Mouse (Mus musculus) intestine, embryonic 14.5 days (tissue): ENCODE measurements around the gene Wipf2. TPM values are rescaled to one million over a fixed set of nuclear protein-coding genes. Genes with fewer than 3 reads are reported as not detected.
A peak's percentile ranks its signal among the peaks of the same experiment; 100 is the strongest.

Source experiments
- ATAC-seq: fragments of 200-750 bp; cut with Nextera tagmentation; replicated peaks from 2 replicates; pipeline ENCODE4 v1.8.0; 2017; ENCODE audit warnings: low read depth, moderate number of reproducible peaks, moderate TSS enrichment, moderate library complexity; ENCODE audit not compliant: low FRiP score, low TSS enrichment
- DNase-seq: peaks from one replicate; pipeline ENCODE4 v3.0.0-alpha.2; 2018; ENCODE audit warnings: low spot score
- H3K27ac ChIP-seq: fragments of 300-500 bp; sonication (generic); 2 replicates; pipeline ENCODE4 v1.5.1; 2014; ENCODE audit warnings: low read depth, mild to moderate bottlenecking, control low read depth
- H3K27me3 ChIP-seq: fragments of 300-500 bp; sonication (generic); replicated peaks from 2 replicates; pipeline ENCODE4 v1.6.1; 2014; ENCODE audit warnings: low read length, control low read depth; ENCODE audit not compliant: control insufficient read depth, insufficient read depth
- H3K36me3 ChIP-seq: fragments of 300-500 bp; sonication (generic); 2 replicates; pipeline ENCODE4 v1.6.1; 2014; ENCODE audit warnings: low read length, control low read depth; ENCODE audit not compliant: control insufficient read depth, insufficient read depth
- H3K4me1 ChIP-seq: fragments of 300-500 bp; sonication (generic); replicated peaks from 2 replicates; pipeline ENCODE4 v1.6.1; 2014; ENCODE audit warnings: low read length, control low read depth, mixed read lengths; ENCODE audit not compliant: control insufficient read depth, insufficient read depth
- H3K4me2 ChIP-seq: fragments of 300-500 bp; sonication (generic); 2 replicates; pipeline ENCODE4 v1.6.1; 2014; ENCODE audit warnings: low read length
- H3K4me3 ChIP-seq: fragments of 300-500 bp; sonication (generic); 2 replicates; pipeline ENCODE4 v1.5.1; 2014; ENCODE audit warnings: low read depth, low read length, control low read depth, mixed read lengths
- H3K9ac ChIP-seq: fragments of 300-500 bp; sonication (generic); 2 replicates; pipeline ENCODE4 v1.6.1; 2014; ENCODE audit warnings: mild to moderate bottlenecking, low read length
- H3K9me3 ChIP-seq: fragments of 300-500 bp; sonication (generic); 2 replicates; pipeline ENCODE4 v1.6.1; 2016; ENCODE audit warnings: low read length, control low read depth; ENCODE audit not compliant: control insufficient read depth
- WGBS: fragments of 180-500 bp; shearing (Covaris S2); extraction: QIAGEN DNeasy Blood & Tissue Kit; methylation state at CpG from one replicate; pipeline ENCODE4 v1.1.7; 2014; 5-methylcytosine and 5-hydroxymethylcytosine counted together
- polyA plus RNA-seq: library from polyadenylated mRNA; unstranded; fragments of >200 nt; fragmentation: Nextera tagmentation; extraction: Ambion mirVana; gene quantifications from 2 replicates; pipeline ENCODE4 v1.2.1, GENCODE M21; 2014

The Wipf2 gene
- polyA plus RNA-seq, 1 experiment from 2014 or later = 5.1 TPM

DNA sequence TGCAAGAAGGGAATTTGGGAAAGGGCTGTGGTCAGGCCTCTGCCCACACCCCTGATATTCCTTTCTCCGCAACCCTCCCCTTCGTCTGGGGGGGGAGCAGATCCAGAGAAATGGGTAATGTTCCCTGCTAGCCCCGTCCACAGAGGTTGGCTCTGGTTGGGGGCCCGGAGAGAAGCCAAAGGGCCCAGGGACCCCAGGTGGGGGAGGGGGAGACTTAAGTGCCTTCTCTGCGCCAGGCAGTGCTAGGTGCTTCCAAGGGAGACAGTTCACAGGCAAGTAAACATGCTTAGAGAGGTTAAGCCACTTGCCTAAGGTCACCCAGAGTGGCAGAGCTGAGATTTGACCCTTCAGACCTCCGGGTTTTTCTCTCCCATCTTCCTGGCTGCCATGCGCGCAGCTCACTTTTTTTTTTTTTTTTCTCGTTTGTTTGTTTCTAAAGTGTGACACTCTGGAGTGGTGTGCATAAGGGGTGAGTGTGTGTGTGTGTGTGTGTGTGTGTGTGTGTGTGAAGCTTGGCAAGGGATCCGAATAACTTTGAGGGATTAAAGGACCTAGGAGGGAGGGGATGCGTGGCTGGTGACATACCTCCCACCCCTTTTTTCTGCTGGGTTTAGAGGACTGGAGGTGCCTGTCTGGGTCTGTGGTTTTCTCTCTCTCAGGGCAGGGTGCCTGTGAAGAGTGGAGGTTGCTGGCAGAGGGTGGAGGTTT lies 81.6 kb downstream of the Wipf2 start:
- Histone ChIP-seq H3K27ac (peak overlapping the region; percentile 93; the same call in 1 of the 2 replicates), H3K4me1 (peaks cover 71% of the 10 kb centered on the region), H3K9ac (peak overlapping the region; percentile 22; the same call in 1 of the 2 replicates), H3K4me2 (peak overlapping the region; percentile 22), H3K27me3 (no peaks in the 10 kb centered on the region), H3K9me3 (no peaks in the 10 kb centered on the region), H3K4me3 (no peak overlapping the region), H3K36me3 (no peaks in the 10 kb centered on the region)
- DNase-seq = no peak
- 26% methylated on average over 11 of the region's 11 CpGs for WGBS
- ATAC-seq = no peak

- no peak overlapping the region for H3K9ac ChIP-seq
- peaks cover 66% of the 10 kb centered on the region for H3K4me1 ChIP-seq
- peaks cover 4% of the 10 kb centered on the region; the same call in 1 of the 2 replicates for H3K36me3 ChIP-seq
- no peak overlapping the region for H3K4me2 ChIP-seq
- no peak for DNase-seq
- H3K27ac ChIP-seq = peak overlapping the region; percentile 93; the same call in 1 of the 2 replicates
- no peak for ATAC-seq
- no peaks in the 10 kb centered on the region for H3K27me3 ChIP-seq
- WGBS = 42% methylated on average over 3 of the region's 3 CpGs
- no peak overlapping the region for H3K4me3 ChIP-seq
- H3K9me3 ChIP-seq = no peaks in the 10 kb centered on the region
Observed at GRCm38 (mm10) chr11:98945605-98945977, 82.2 kb downstream of the Wipf2 start.

DNA sequence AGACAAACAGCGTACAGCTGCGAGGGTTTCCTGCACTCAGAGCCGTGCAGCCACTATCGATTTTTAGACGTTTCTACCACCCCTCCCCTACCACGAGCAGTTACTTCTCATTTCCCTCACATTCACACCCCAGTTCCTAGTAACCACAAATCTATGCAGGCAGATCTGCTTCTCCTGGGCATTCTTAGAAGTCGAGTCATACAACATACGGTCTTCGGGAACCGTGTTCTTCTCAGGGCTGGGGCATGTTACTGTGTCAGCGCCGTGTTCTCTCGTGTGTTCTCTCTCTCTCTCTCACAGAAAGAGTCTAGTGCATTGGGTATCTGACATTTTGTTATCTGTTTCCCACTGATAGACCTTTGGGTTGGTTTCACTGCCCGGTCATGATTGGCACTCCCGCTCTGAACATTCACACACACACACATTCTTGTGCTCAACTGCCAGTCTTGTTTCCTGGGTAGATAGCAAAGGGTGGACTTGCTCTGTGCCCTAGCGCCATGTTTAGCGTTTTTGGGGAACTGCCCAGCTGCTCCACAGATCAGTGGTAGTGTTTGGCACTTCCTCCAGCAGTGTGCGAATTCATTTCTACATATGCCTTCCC lies 84.6 kb downstream of the Wipf2 start:
- Histone ChIP-seq H3K9ac (no peak overlapping the region), H3K9me3 (no peaks in the 10 kb centered on the region), H3K27me3 (no peaks in the 10 kb centered on the region), H3K4me1 (peaks cover 58% of the 10 kb centered on the region), H3K4me3 (no peak overlapping the region), H3K27ac (peak overlapping the region; percentile 13; the same call in 1 of the 2 replicates), H3K36me3 (peaks cover 20% of the 10 kb centered on the region; the same call in 1 of the 2 replicates), H3K4me2 (no peak overlapping the region)
- ATAC-seq = no peak
- WGBS = 65% methylated on average over 18 of the region's 18 CpGs
- DNase-seq = peak; percentile 49

DNA sequence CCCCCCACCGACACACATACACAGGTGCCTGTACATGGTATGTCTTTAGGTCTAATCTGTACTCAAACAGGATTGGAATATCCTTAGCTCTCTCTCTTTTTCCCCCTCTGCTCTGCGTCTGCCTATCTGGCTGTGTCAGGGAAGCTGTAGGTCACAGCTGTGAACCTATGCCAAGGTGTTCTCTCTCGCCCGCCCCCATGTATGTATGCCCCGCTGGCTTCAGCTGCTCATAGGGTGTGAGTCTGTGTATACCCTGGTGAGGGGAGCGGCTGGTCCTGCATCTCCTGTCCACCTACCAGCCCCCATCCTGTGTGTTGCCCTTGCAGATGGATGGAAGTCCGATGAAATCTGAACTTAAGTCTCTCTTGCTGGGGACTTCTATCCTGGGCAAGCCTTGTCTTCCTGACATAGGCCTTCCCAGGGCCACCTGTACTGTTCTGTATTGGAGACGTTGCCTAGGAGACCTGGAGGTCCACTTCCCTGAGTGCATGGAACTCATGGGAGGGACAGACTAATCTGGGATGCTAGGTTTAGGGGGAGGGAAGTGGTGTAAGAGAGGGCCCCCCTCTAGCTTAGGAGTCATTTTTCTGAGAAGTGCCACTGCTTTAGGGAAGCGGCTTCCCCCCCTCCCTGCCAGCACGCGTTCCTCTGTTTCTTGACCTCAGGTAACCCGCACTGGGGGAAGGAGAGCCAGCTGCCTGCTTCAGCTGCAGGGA lies 86.0 kb downstream of the Wipf2 start:
- ATAC-seq (no peak), DNase-seq (no peak)
- Histone ChIP-seq H3K4me2 (no peak overlapping the region), H3K27me3 (no peaks in the 10 kb centered on the region), H3K9me3 (no peaks in the 10 kb centered on the region), H3K4me3 (no peak overlapping the region), H3K27ac (no peak overlapping the region), H3K9ac (no peak overlapping the region), H3K4me1 (peaks cover 57% of the 10 kb centered on the region), H3K36me3 (peaks cover 20% of the 10 kb centered on the region; the same call in 1 of the 2 replicates)
- WGBS = 86% methylated on average over 10 of the region's 12 CpGs

DNA sequence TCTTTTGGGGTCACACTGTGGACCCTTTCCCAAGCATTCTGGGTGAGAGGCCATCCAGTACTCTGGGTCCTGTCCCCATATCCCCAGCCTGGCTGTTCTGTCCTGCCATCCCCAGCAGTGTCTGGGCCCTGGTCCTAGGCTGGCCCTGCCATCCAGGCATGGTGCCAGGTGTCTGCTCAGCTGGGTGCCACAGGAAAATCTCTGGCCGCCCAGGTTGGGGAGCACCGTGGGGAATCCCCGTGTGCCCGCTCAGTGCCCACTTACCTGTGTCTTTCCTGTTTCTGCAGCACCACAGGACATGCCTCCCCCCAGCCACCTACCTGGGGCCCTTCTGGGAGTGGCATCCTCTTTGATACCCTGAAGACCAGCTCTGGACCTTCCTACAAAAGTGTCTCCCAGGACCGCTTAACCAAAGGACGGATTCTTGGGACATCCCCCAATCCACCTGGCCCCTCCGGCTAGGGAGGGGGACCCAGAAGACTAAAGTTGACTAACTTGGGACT lies 86.6 kb downstream of the Wipf2 start:
- Histone ChIP-seq H3K9me3 (no peaks in the 10 kb centered on the region), H3K27me3 (no peaks in the 10 kb centered on the region), H3K4me1 (peaks cover 57% of the 10 kb centered on the region), H3K36me3 (peaks cover 20% of the 10 kb centered on the region; the same call in 1 of the 2 replicates), H3K4me2 (no peak overlapping the region), H3K27ac (no peak overlapping the region), H3K4me3 (no peak overlapping the region), H3K9ac (no peak overlapping the region)
- DNase-seq (no peak), ATAC-seq (no peak)
- 92% methylated on average over 7 of the region's 7 CpGs for WGBS

DNA sequence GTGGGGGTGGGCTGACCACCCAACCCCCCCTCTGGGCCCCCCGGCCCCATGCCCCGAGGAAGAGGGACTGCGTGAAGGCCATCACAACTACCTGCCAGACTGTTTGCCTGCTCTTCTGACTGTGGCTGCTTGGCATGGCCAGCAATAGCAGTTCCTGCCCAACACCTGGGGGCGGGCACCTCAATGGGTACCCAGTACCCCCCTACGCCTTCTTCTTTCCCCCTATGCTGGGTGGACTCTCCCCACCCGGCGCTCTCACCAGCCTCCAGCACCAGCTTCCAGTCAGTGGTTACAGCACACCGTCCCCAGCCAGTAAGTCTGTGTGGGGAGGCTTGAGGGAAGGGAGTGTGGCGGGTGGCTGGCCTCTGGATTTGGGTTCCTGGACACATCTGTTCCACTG lies 87.0 kb downstream of the Wipf2 start:
- Histone ChIP-seq H3K27ac (peak overlapping the region; percentile 38; the same call in 1 of the 2 replicates), H3K4me2 (no peak overlapping the region), H3K4me3 (no peak overlapping the region), H3K9me3 (no peaks in the 10 kb centered on the region), H3K4me1 (peaks cover 57% of the 10 kb centered on the region), H3K36me3 (peaks cover 20% of the 10 kb centered on the region; the same call in 1 of the 2 replicates), H3K27me3 (no peaks in the 10 kb centered on the region), H3K9ac (no peak overlapping the region)
- ATAC-seq (no peak), DNase-seq (no peak)
- WGBS = 82% methylated on average over 9 of the region's 9 CpGs

DNA sequence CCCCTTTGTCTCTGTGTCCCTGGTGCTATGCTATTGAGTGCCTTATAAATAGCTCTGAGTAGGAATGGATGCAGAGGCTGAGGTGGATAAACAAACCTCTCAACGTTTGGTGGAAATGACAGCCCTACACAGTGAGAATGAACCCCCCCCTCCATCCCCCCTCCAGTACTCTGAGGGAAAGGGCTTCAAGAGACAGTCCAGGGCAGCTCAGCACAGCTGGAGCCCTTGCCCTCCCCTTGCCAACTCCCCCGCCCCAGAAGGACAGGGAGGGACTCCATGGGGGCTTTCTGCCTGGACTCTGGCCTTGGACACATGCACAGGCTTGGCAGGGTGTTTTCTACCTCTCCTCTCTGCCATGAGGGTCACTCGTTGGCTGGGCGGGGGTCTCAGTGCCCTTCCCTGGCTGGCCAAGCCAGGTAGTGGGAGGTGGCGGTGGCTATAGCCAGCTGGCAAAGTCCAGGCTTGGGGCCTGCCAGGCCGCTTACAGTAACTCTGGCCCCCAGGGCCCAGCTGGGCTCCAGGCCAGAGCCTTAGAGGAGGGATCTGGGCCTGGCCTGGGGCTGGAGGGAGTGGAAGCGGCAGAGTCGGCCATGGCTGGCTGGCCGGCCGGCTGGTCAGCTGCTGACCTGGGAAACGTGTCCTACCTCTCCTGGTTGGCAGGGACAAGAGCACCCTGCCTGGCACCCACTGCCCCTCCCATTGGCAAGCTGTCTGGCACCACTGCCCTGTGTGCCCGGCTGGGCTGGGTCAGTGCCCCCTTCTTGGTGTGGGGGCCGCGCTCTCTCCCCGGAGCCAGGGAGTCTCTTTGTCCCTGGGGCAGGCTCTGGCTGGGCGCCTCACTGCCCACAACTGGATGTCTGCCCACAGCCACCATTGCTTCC lies 87.8 kb downstream of the Wipf2 start:
- Histone ChIP-seq H3K27ac (peak overlapping the region; percentile 38), H3K9me3 (no peaks in the 10 kb centered on the region), H3K36me3 (peaks cover 20% of the 10 kb centered on the region; the same call in 1 of the 2 replicates), H3K4me3 (no peak overlapping the region), H3K4me2 (no peak overlapping the region), H3K9ac (no peak overlapping the region), H3K4me1 (peaks cover 59% of the 10 kb centered on the region), H3K27me3 (no peaks in the 10 kb centered on the region)
- DNase-seq (no peak), ATAC-seq (no peak)
- WGBS = 69% methylated on average over 16 of the region's 16 CpGs

DNA sequence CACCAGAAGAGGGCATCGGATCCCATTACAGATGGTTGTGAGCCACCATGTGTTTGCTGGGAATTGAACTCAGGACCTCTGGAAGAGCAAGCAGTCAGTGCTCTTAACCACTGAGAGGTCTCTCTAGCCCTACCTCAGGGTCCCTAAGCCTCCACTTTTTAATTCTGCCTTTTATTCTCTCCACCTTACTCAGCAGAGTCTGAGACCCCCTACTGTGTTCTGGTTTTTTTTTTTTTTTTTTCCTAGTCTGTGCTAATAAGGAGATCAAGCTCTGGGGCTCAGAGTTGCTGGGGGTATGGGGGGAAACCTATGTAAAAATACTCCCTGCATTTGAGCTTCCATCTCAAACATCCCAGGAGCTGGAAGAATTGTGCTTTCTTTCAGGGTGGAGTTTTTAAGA lies 88.7 kb downstream of the Wipf2 start:
- H3K4me2 ChIP-seq = no peak overlapping the region
- 81% methylated on average over 1 of the region's 1 CpGs for WGBS
- no peak overlapping the region for H3K27ac ChIP-seq
- H3K9ac ChIP-seq = no peak overlapping the region
- ATAC-seq (no peak), DNase-seq (no peak)
- peaks cover 20% of the 10 kb centered on the region for H3K36me3 ChIP-seq
- no peak overlapping the region for H3K4me3 ChIP-seq
- no peaks in the 10 kb centered on the region for H3K9me3 ChIP-seq
- H3K4me1 ChIP-seq = peaks cover 57% of the 10 kb centered on the region
- no peaks in the 10 kb centered on the region for H3K27me3 ChIP-seq
